Mouse (Mus musculus): ENCODE results near the gene Hoxd13. TPM values are rescaled to one million over a fixed set of nuclear protein-coding genes. Genes with fewer than 3 reads are reported as not detected.

Gene Hoxd13
- polyA plus RNA-seq, 1 experiment from 2014 or later: not detected

- no peak for ATAC-seq (ENCODE audit: insufficient number of reproducible peaks, insufficient read depth, low FRiP score, low read depth)
- no peak overlapping the region for H3K4me3 ChIP-seq (ENCODE audit: control insufficient read depth in 1 of 2, insufficient read depth in 1 of 2, low read depth in 1 of 2, low read length in 2 of 2)
- 7% methylated on average over 2 of the region's 2 CpGs for WGBS
Measured at GRCm38 (mm10) chr2:74720384-74720783, 52.3 kb downstream of the Hoxd13 start.

GRCm38 (mm10) chr2:74720955-74721491, 52.9 kb downstream of the Hoxd13 start:
- Histone ChIP-seq H3K4me3 (ENCODE audit: control insufficient read depth in 1 of 2, insufficient read depth in 1 of 2, low read depth in 1 of 2, low read length in 2 of 2) (no peak overlapping the region), H3K9ac (ENCODE audit: low read length) (no peak overlapping the region), H3K9me3 (ENCODE audit: control insufficient read depth, low read length) (no peaks in the 10 kb centered on the region), H3K27me3 (ENCODE audit: control insufficient read depth, insufficient read depth, low read length) (peaks cover 99% of the 10 kb centered on the region), H3K27ac (replicated peaks in 1 of 2; ENCODE audit: control insufficient read depth in 1 of 2, insufficient read depth in 1 of 2, low read depth in 2 of 2, low read length in 2 of 2) (no peak overlapping the region), H3K4me1 (ENCODE audit: control insufficient read depth in 2 of 2, insufficient read depth in 2 of 2, low read length in 2 of 2) (no peaks in the 10 kb centered on the region; a peak in 1 of 4 replicates), H3K36me3 (ENCODE audit: control insufficient read depth, insufficient read depth, low read length) (no peaks in the 10 kb centered on the region), H3K4me2 (ENCODE audit: low read length) (no peak overlapping the region)
- ATAC-seq (ENCODE audit: insufficient number of reproducible peaks, insufficient read depth, low FRiP score, low read depth): no peak
- WGBS: 13% methylated on average over 5 of the region's 5 CpGs

More at GRCm38 (mm10) chr2:74720384-74720783, 52.3 kb downstream of the Hoxd13 start:
- Histone ChIP-seq H3K27ac (replicated peaks in 1 of 2; ENCODE audit: control insufficient read depth in 1 of 2, insufficient read depth in 1 of 2, low read depth in 2 of 2, low read length in 2 of 2) (no peak overlapping the region), H3K9ac (ENCODE audit: low read length) (no peak overlapping the region), H3K27me3 (ENCODE audit: control insufficient read depth, insufficient read depth, low read length) (peaks cover 99% of the 10 kb centered on the region), H3K9me3 (ENCODE audit: control insufficient read depth, low read length) (no peaks in the 10 kb centered on the region), H3K36me3 (ENCODE audit: control insufficient read depth, insufficient read depth, low read length) (no peaks in the 10 kb centered on the region), H3K4me1 (ENCODE audit: control insufficient read depth in 2 of 2, insufficient read depth in 2 of 2, low read length in 2 of 2) (peaks cover 0 to 2% of the 10 kb centered on the region in 2 experiments; a peak in 1 of 4 replicates), H3K4me2 (ENCODE audit: low read length) (no peak overlapping the region)

Small RNAs within 50 kb of the gene (microRNA-seq; reads per million reads assigned to microRNA genes)
- not detected for gene Gm44463

Other genes starting within 250 kb of the Hoxd13 start
- gene Lnpk, start 88.9 kb upstream of the Hoxd13 start, polyA plus RNA-seq (2014; fragmentation: Nextera tagmentation; extraction: Ambion mirVana): 18.7 and 20.1 TPM in 2 replicates
- not detected in 2 replicates for gene Evx2, start 8.8 kb upstream of the Hoxd13 start, polyA plus RNA-seq (2014; fragmentation: Nextera tagmentation; extraction: Ambion mirVana)
- not detected in 2 replicates for gene Hoxd12, start 6.7 kb downstream of the Hoxd13 start, polyA plus RNA-seq (2014; fragmentation: Nextera tagmentation; extraction: Ambion mirVana)
- gene Hoxd11, start 11.2 kb downstream of the Hoxd13 start, polyA plus RNA-seq (2014; fragmentation: Nextera tagmentation; extraction: Ambion mirVana): not detected in 2 replicates
- gene Hoxd10, start 23.6 kb downstream of the Hoxd13 start, polyA plus RNA-seq (2014; fragmentation: Nextera tagmentation; extraction: Ambion mirVana): not detected in 2 replicates
- gene Hoxd9, start 29.4 kb downstream of the Hoxd13 start, polyA plus RNA-seq (2014; fragmentation: Nextera tagmentation; extraction: Ambion mirVana): 0.22 TPM in 1 of 2 replicates, not detected in the other
- gene Hoxd8, start 36.3 kb downstream of the Hoxd13 start, polyA plus RNA-seq (2014; fragmentation: Nextera tagmentation; extraction: Ambion mirVana): 0.36 and 0.61 TPM in 2 replicates
- 0.23 TPM in 1 of 2 replicates, not detected in the other for gene Hoxd3, start 43.6 kb downstream of the Hoxd13 start, polyA plus RNA-seq (2014; fragmentation: Nextera tagmentation; extraction: Ambion mirVana)
- gene Hoxd4, start 43.6 kb downstream of the Hoxd13 start, polyA plus RNA-seq (2014; fragmentation: Nextera tagmentation; extraction: Ambion mirVana): 0.34 TPM in 1 of 2 replicates, not detected in the other
- 0.05 TPM in 1 of 2 replicates, not detected in the other for gene Gm28230, start 58.4 kb downstream of the Hoxd13 start, polyA plus RNA-seq (2014; fragmentation: Nextera tagmentation; extraction: Ambion mirVana)
- not detected in 2 replicates for gene Hoxd1, start 94.7 kb downstream of the Hoxd13 start, polyA plus RNA-seq (2014; fragmentation: Nextera tagmentation; extraction: Ambion mirVana)
- 187 and 191 TPM in 2 replicates for gene Mtx2, start 157.5 kb downstream of the Hoxd13 start, polyA plus RNA-seq (2014; fragmentation: Nextera tagmentation; extraction: Ambion mirVana)